Mouse (Mus musculus) lung, postnatal 0 days (tissue): ENCODE data around the gene 0610030E20Rik.

Experiments used
- CTCF ChIP-seq: IDR thresholded peaks from 2 replicates; pipeline ENCODE4 v1.5.1; 2016; ENCODE audit warnings: antibody characterized with exemption, mild to moderate bottlenecking
- EP300 ChIP-seq: IDR thresholded peaks from 2 replicates; pipeline ENCODE4 v1.6.1; 2016; ENCODE audit warnings: antibody characterized with exemption, mild to moderate bottlenecking, control low read depth

- TF ChIP-seq EP300 (no peak), CTCF (no peak)
Observed at GRCm38 (mm10) chr6:72330133-72330532, 17.0 kb upstream of the 0610030E20Rik start.
